Mouse (Mus musculus): ENCODE data around the gene A830005F24Rik.

DNA sequence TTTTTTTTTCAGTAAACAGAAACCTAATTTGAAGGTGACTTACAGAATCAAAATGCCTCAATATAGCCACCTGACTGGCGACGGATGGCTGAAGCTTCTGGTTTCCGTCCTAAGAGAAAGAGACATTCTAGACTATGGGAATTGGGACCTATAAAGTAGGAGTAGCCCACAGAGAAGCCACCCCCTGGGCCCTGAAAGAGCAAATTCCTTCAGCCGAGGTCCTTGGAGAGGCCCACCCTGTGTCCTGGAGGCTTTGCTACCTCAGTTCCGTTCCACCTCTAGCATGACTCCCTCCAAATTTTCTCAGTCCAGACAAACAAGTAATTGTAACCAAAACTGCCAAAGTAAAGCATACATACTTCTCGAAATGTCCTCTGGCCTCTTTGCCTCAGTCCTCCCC lies 34.3 kb downstream of the A830005F24Rik start:
- no peak for TF ChIP-seq CTCF (IDR thresholded peaks at IDR 0.05; ENCODE audit: low read depth)
- no peak for TF ChIP-seq EP300 (IDR thresholded peaks at IDR 0.05; ENCODE audit: low read depth)

Data from liver, postnatal 0 days (tissue).